Mouse (Mus musculus) heart, embryonic 15.5 days (tissue): Measurements from ENCODE around the gene Chl1. TPM values are rescaled to one million over a fixed set of nuclear protein-coding genes. Genes with fewer than 3 reads are reported as not detected.

Source experiments
- ATAC-seq: fragments of 200-750 bp; cut with Nextera tagmentation; replicated peaks from 2 replicates; pipeline ENCODE4 v1.8.0; 2017; ENCODE audit warnings: low read depth, moderate TSS enrichment; ENCODE audit not compliant: insufficient number of reproducible peaks, insufficient read depth, low FRiP score
- H3K27ac ChIP-seq: fragments of 300-500 bp; sonication (generic); 2 replicates; pipeline ENCODE4 v1.5.1; 2015; ENCODE audit warnings: mild to moderate bottlenecking, inconsistent platforms
- H3K27me3 ChIP-seq: fragments of 300-500 bp; sonication (generic); 2 replicates; pipeline ENCODE4 v1.6.1; 2015; ENCODE audit warnings: inconsistent platforms
- H3K36me3 ChIP-seq: fragments of 300-500 bp; sonication (generic); 2 replicates; pipeline ENCODE4 v1.6.1; 2015; ENCODE audit warnings: mild to moderate bottlenecking, inconsistent platforms
- H3K4me1 ChIP-seq: fragments of 300-500 bp; sonication (generic); replicated peaks from 2 replicates; pipeline ENCODE4 v1.6.1; 2015; ENCODE audit warnings: inconsistent platforms
- H3K4me2 ChIP-seq: fragments of 300-500 bp; sonication (generic); 2 replicates; pipeline ENCODE4 v1.6.1; 2015; ENCODE audit warnings: inconsistent platforms, mild to moderate bottlenecking, moderate library complexity
- H3K4me3 ChIP-seq: fragments of 300-500 bp; sonication (generic); 2 replicates; pipeline ENCODE4 v1.5.1; 2015; ENCODE audit warnings: mild to moderate bottlenecking, inconsistent platforms
- H3K9ac ChIP-seq: fragments of 300-500 bp; sonication (generic); 2 replicates; pipeline ENCODE4 v1.6.1; 2015; ENCODE audit warnings: mild to moderate bottlenecking, inconsistent platforms
- H3K9me3 ChIP-seq: fragments of 300-500 bp; sonication (generic); replicated peaks from 2 replicates; pipeline ENCODE4 v1.6.1; 2016; ENCODE audit warnings: inconsistent platforms
- WGBS: fragments of 180-500 bp; shearing (Covaris S2); methylation state at CpG from one replicate; pipeline ENCODE4 v1.1.7; 2015; ENCODE audit warnings: mixed read lengths; 5-methylcytosine and 5-hydroxymethylcytosine counted together
- polyA plus RNA-seq: library from polyadenylated mRNA; unstranded; fragments of >200 nt; fragmentation: Nextera tagmentation; extraction: Ambion mirVana; gene quantifications from 2 replicates; pipeline ENCODE4 v1.2.1, GENCODE M21; 2015

The Chl1 gene
- polyA plus RNA-seq, 1 experiment from 2014 or later, result 0.21 TPM

DNA sequence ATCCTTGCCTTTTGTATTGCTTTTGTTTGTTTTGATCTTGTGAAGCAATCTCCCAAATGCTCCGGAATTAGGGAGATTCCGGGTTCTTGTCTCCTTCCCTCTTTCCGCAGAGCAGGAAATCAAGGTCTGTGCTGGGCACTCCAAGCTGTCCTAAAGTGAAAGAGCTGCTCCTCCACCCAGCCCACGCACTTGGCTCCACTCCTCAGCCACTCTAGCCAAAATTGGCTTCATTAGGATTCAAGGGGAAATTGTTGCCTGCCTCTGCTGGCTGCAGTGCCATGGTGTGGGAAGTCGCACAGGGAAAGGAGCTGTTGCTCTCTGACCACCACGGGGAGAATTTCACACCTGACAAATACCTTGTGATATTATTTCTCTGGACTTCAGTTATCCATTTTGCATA is 163.9 kb downstream of the Chl1 start:
- Histone ChIP-seq H3K27ac (no peak overlapping the region), H3K4me2 (0 out of 2 replicates have a peak overlapping the region, but pooled peaks have one; percentile 13), H3K4me3 (no peak overlapping the region), H3K9ac (no peak overlapping the region), H3K9me3 (no peaks in the 10 kb centered on the region), H3K36me3 (no peaks in the 10 kb centered on the region), H3K4me1 (no peaks in the 10 kb centered on the region), H3K27me3 (no peaks in the 10 kb centered on the region)
- no peak for ATAC-seq
- WGBS, result 51% methylated on average over 6 of the region's 6 CpGs

DNA sequence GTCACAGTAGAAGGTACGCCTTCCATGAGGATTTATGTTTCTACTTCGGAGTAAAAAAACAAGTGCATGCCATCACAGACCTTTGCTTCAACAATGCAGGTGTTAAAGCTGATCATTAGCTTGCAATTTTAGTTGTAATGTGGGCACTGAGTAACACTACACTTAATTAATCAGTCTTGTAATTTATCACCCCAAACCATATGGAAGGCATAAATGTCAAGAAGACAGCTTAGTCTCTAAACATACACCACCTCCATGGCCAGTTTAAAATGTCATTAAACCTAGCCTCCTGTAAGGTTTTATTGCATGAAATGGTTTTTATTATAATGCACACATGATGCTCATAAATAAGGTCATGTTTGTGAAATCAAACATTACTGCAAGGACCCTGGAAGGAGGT is 164.8 kb downstream of the Chl1 start:
- no peak overlapping the region for H3K4me3 ChIP-seq
- no peaks in the 10 kb centered on the region for H3K4me1 ChIP-seq
- no peak overlapping the region for H3K4me2 ChIP-seq
- H3K27ac ChIP-seq, result no peak overlapping the region
- H3K9me3 ChIP-seq, result no peaks in the 10 kb centered on the region
- H3K36me3 ChIP-seq, result no peaks in the 10 kb centered on the region
- 86% methylated on average over 2 of the region's 2 CpGs for WGBS
- H3K9ac ChIP-seq, result no peak overlapping the region
- no peaks in the 10 kb centered on the region for H3K27me3 ChIP-seq
- ATAC-seq, result no peak

DNA sequence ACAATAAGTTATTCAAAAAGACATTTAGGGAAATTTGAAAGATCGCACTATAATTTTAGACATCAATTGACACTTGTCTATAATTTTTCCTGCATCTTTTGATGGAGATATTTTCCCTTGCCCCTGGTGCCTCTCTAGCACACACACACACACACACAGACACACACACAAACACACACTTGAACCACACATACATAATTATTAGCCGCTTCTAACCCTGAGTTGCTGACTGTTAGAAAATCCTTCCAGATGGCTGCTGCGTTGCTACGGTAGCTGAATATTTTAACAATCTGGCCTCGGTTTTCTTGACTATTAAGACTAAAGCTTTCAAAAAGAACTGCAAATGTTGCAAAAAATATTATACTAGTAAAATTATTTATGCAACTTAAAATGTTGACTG is 166.3 kb downstream of the Chl1 start:
- no peaks in the 10 kb centered on the region for H3K9me3 ChIP-seq
- WGBS, result 83% methylated on average over 5 of the region's 5 CpGs
- H3K4me2 ChIP-seq, result no peak overlapping the region
- no peaks in the 10 kb centered on the region for H3K36me3 ChIP-seq
- H3K4me3 ChIP-seq, result no peak overlapping the region
- H3K27me3 ChIP-seq, result no peaks in the 10 kb centered on the region
- H3K27ac ChIP-seq, result no peak overlapping the region
- H3K4me1 ChIP-seq, result no peaks in the 10 kb centered on the region
- H3K9ac ChIP-seq, result no peak overlapping the region
- ATAC-seq, result no peak

DNA sequence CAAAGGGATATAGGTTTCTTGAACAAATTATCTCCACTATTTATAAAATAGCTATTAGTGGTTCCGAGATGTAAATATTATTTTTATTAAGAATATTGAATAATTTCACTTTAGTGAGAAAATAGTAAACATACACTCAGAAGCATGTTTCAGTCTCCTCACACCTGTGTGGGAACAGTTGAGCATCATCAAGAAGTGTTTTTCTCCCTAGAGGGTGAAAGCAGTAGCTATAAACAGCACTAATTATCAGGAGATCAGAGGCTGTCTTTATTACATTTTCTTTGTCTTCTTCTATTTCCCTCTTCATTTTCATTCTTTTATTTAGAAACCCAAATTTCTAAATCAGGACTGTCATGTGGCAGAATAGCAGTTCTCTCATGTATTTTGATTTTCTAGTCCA is 166.7 kb downstream of the Chl1 start:
- no peaks in the 10 kb centered on the region for H3K9me3 ChIP-seq
- no peaks in the 10 kb centered on the region for H3K4me1 ChIP-seq
- no peak overlapping the region for H3K27ac ChIP-seq
- no peak overlapping the region for H3K4me2 ChIP-seq
- H3K4me3 ChIP-seq, result no peak overlapping the region
- no peaks in the 10 kb centered on the region for H3K27me3 ChIP-seq
- WGBS, result 93% methylated on average over 1 of the region's 1 CpGs
- H3K36me3 ChIP-seq, result no peaks in the 10 kb centered on the region
- ATAC-seq, result no peak
- H3K9ac ChIP-seq, result no peak overlapping the region

DNA sequence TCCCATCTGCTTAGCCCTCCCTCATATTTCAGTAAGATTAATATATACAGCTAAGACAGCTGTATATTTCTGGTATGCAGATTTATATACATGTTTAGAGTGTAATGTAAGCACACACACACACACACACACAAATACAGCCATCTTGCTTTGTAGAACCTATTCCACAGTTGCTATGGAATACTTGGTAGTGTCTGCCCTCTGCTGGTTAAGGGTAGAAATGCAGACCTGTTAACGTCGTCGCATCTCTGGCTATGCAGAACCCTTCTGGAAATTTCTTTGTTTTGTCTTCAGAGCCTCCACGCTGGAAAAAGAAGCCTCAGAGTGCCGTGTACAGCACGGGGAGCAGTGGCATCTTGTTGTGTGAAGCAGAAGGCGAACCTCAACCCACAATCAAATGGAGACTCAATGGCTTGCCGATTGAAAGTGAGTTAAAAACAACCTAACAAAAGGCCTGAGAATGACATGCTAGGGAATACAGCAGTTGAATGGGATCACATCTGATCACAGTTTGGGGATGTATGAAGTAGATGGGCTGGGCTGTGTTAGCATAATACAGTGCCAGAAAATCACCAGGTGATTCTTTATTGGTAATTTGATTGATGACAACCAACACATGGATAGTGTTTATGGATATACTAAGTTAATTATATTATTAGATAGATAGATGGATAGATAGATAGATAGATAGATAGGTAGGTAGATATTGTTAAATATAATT is 172.6 kb downstream of the Chl1 start:
- H3K9me3 ChIP-seq, result no peaks in the 10 kb centered on the region
- WGBS, result 14% methylated on average over 8 of the region's 8 CpGs
- ATAC-seq, result no peak

DNA sequence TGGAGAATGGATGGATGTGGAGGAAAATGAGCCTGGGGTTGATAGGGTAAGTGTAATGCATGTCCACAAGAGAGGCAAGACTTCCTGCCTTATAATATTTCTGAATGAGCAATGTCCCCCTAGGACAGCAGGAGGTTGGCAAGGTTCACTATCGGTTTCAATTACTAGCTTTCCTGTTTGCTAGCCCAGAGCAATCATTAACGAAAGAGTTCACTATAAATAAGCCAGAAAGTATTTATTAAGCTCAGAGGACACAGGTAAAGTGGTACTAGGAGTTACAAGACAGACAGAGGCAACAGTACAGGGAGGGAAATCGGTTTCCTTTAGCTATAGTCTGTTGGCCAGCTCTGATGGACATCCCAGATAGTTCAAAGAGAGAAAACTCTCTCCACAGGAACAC is 182.1 kb downstream of the Chl1 start:
- Histone ChIP-seq H3K27ac (no peak overlapping the region), H3K9ac (no peak overlapping the region), H3K4me3 (no peak overlapping the region), H3K4me2 (no peak overlapping the region), H3K36me3 (no peaks in the 10 kb centered on the region), H3K27me3 (no peaks in the 10 kb centered on the region), H3K9me3 (no peaks in the 10 kb centered on the region), H3K4me1 (no peaks in the 10 kb centered on the region)
- 73% methylated on average over 3 of the region's 3 CpGs for WGBS
- ATAC-seq, result no peak

More for the DNA sequence above, 172.6 kb downstream of the Chl1 start:
- H3K4me1 ChIP-seq, result no peaks in the 10 kb centered on the region
- H3K27me3 ChIP-seq, result peaks cover 4% of the 10 kb centered on the region; the same call in 1 of the 2 replicates
- H3K9ac ChIP-seq, result no peak overlapping the region
- no peak overlapping the region for H3K4me2 ChIP-seq
- H3K4me3 ChIP-seq, result no peak overlapping the region
- H3K27ac ChIP-seq, result no peak overlapping the region
- no peaks in the 10 kb centered on the region for H3K36me3 ChIP-seq

DNA sequence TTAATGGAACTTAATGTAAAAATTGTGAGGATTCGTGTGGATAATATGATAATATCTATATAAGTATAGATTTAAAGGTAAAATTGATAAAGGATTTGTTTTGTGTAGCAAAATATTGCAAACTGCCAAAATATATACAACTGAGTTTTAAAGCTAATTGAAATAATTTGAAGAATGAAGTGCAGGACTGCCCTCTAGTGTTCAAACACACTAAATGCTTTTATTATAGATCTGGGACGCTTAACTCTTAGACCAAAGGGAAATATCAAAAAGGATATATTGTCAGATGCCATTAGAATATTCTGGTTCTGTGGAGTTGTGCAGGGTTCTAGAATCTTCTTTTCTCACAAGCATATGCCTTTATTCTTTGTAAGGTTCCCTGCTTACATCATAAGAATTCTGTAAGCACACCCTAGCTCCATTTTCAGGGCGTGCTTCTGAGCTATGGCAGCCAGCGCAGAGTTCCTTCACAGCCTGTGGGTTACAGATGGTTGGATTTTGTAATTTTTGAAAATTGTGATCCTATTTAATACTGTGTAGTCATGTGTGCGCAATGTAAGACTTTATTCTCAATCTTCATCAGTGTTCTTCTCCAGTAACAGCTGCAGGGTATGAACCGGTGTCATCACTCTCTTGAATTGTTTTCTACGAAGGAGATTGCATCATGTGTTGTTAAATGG is 187.1 kb downstream of the Chl1 start:
- H3K27ac ChIP-seq, result no peak overlapping the region
- H3K9me3 ChIP-seq, result no peaks in the 10 kb centered on the region
- no peak overlapping the region for H3K9ac ChIP-seq
- H3K36me3 ChIP-seq, result no peaks in the 10 kb centered on the region
- H3K4me1 ChIP-seq, result no peaks in the 10 kb centered on the region
- WGBS, result 53% methylated on average over 7 of the region's 7 CpGs
- ATAC-seq, result no peak
- no peak overlapping the region for H3K4me2 ChIP-seq
- no peaks in the 10 kb centered on the region for H3K27me3 ChIP-seq
- no peak overlapping the region for H3K4me3 ChIP-seq

DNA sequence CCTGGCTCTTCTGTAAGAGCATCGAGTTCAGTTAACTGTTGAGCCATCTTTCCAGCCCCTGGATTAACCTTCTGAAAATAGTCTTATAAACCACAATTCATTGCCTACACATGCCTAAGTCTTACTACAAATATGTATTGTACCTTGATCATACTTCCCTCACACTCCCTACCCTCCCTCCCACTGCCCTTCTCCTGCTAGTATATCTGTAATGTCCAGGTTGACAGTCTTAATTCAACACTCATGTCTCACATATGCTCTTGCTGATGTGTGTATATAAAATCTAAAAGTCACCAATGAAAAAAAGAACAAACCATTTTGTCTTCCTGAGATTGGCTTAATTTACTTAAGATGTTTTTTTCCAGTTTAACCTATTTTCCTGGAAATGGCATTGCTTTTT is 189.1 kb downstream of the Chl1 start:
- H3K27ac ChIP-seq, result no peak overlapping the region
- WGBS, result 86% methylated on average over 1 of the region's 1 CpGs
- H3K4me2 ChIP-seq, result no peak overlapping the region
- H3K9me3 ChIP-seq, result no peaks in the 10 kb centered on the region
- no peaks in the 10 kb centered on the region for H3K4me1 ChIP-seq
- no peak overlapping the region for H3K9ac ChIP-seq
- H3K36me3 ChIP-seq, result no peaks in the 10 kb centered on the region
- H3K27me3 ChIP-seq, result no peaks in the 10 kb centered on the region
- no peak for ATAC-seq
- H3K4me3 ChIP-seq, result no peak overlapping the region

DNA sequence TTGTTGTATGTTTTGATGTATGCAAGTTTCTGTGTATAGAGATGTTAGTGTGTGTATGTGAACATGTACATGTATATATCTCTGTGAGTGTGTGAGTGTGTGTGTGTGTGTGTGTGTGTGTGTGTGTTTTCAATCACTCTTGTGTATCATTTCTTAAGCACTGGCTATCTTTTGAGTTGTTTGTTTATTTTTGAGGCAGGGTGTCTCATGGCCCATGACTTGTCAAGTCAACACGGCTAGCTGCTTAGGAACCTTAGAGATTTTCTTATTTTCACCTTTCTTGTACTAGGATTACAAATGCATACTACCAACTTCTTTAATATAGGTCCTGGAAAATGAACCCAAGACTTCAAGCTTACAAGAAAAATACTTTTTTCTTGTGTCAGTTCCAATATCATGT is 189.5 kb downstream of the Chl1 start:
- no peak overlapping the region for H3K9ac ChIP-seq
- no peak for ATAC-seq
- H3K27ac ChIP-seq, result no peak overlapping the region
- no peak overlapping the region for H3K4me3 ChIP-seq
- WGBS, result 29% methylated on average over 1 of the region's 1 CpGs
- no peaks in the 10 kb centered on the region for H3K9me3 ChIP-seq
- no peaks in the 10 kb centered on the region for H3K4me1 ChIP-seq
- H3K36me3 ChIP-seq, result no peaks in the 10 kb centered on the region
- H3K4me2 ChIP-seq, result no peak overlapping the region
- no peaks in the 10 kb centered on the region for H3K27me3 ChIP-seq

DNA sequence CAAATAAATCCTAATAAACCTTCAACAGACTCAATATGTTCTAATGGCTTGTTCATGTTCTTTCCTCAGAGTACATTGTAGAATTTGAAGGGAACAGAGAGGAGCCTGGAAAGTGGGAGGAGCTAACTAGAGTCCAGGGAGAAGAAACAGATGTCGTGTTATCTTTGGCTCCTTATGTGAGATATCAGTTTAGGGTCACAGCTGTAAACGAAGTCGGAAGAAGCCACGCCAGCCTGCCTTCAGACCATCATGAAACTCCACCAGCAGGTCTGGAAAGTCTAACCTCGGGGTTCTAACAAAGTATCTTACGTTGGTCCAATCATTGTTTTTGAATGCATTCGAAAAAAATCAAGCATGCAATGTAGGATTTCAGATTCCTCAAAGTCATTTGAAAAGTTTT is 189.9 kb downstream of the Chl1 start:
- WGBS, result 27% methylated on average over 7 of the region's 7 CpGs
- H3K4me2 ChIP-seq, result no peak overlapping the region

DNA sequence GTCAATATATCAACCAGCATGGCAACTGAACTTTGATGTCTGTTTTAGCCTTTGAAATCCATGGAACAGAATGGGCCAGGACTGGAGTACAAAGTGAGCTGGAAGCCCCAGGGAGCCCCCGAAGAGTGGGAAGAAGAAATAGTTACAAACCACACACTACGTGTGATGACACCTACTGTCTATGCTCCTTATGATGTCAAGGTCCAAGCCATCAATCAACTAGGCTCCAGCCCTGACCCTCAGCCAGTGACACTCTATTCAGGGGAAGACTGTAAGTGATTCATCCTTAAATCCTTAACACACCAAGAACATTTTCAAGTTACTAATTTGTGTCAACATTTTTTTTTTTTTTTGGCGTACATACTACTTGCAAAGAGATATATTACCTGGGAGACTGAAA is 196.0 kb downstream of the Chl1 start:
- H3K9me3 ChIP-seq, result no peaks in the 10 kb centered on the region
- no peaks in the 10 kb centered on the region for H3K36me3 ChIP-seq
- H3K27ac ChIP-seq, result no peak overlapping the region
- no peaks in the 10 kb centered on the region for H3K4me1 ChIP-seq
- H3K4me2 ChIP-seq, result no peak overlapping the region
- WGBS, result 70% methylated on average over 3 of the region's 3 CpGs
- H3K4me3 ChIP-seq, result no peak overlapping the region
- H3K27me3 ChIP-seq, result no peaks in the 10 kb centered on the region
- no peak for ATAC-seq
- H3K9ac ChIP-seq, result no peak overlapping the region

More for the DNA sequence above, 189.9 kb downstream of the Chl1 start:
- Histone ChIP-seq H3K27me3 (no peaks in the 10 kb centered on the region), H3K9ac (no peak overlapping the region), H3K4me3 (no peak overlapping the region), H3K36me3 (no peaks in the 10 kb centered on the region), H3K4me1 (no peaks in the 10 kb centered on the region), H3K27ac (no peak overlapping the region), H3K9me3 (no peaks in the 10 kb centered on the region)
- ATAC-seq, result no peak

DNA sequence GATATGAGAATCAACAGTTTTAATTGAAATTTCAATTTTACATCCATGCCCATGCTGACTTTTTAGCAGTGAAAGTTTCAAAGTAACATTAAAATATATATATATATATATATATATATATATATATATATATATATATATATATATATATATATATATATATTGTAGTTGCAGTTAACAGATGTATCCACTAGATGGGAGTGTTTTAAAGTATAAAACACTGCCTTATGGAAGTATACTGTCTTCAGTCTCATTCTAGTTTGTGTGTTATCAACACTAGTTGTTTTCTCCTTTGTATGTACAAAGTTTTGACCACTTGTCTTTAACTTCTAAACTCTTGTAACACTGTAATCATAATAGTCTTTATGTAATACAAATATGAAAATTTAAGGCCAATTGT is 228.9 kb downstream of the Chl1 start:
- no peak overlapping the region for H3K4me2 ChIP-seq

More for the DNA sequence above, 228.9 kb downstream of the Chl1 start:
- H3K4me1 ChIP-seq, result no peaks in the 10 kb centered on the region
- H3K27me3 ChIP-seq, result no peaks in the 10 kb centered on the region
- ATAC-seq, result no peak
- no peak overlapping the region for H3K4me3 ChIP-seq
- H3K9me3 ChIP-seq, result no peaks in the 10 kb centered on the region
- H3K27ac ChIP-seq, result no peak overlapping the region
- H3K36me3 ChIP-seq, result no peaks in the 10 kb centered on the region
- no peak overlapping the region for H3K9ac ChIP-seq
